Mouse (Mus musculus): ENCODE data around the gene Erc2.

DNA sequence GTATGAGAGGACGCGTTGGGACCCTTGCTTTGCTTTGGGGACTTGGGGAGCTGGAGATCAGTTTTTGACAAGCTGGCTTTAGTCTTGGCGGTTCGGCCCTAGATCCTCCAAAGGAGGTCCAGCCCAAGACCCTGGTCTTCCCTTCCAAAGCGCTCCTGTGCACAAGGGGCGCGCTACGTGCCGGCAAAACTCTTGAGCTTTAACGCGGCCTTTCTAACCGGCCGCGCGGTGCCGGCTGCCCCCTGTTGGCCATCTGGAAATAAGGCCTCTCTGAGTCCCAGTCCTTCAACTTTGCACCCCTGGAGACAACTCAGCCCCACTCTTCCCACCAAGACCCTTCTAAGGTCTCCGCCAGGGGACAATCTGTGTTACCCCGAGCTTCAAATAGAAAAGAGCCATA is 885.2 kb downstream of the Erc2 start:
- TF ChIP-seq CTCF (IDR thresholded peaks at IDR 0.05; ENCODE audit: control insufficient read depth, insufficient read depth, insufficient read length), result no peak
- no peak for TF ChIP-seq CEBPB (IDR thresholded peaks at IDR 0.05; ENCODE audit: low read depth)
- TF ChIP-seq USF1 (IDR thresholded peaks at IDR 0.05; ENCODE audit: low read depth), result no peak
- TF ChIP-seq MAX (IDR thresholded peaks at IDR 0.05), result no peak
